Mouse (Mus musculus) liver, embryonic 14.5 days (tissue): Measurements from ENCODE around the gene Efhd2. TPM values are rescaled to one million over a fixed set of nuclear protein-coding genes. Genes with fewer than 3 reads are reported as not detected.

Source experiments
- ATAC-seq: fragments of 200-750 bp; cut with Nextera tagmentation; 2 replicates; pipeline ENCODE4 v1.8.0; 2017; ENCODE audit warnings: moderate number of reproducible peaks, mild to moderate bottlenecking, moderate library complexity; ENCODE audit not compliant: insufficient read depth
- DNase-seq, 3 experiments: peaks; one replicate each; pipeline ENCODE4 v3.0.0-alpha.2; 2012 to 2013; ENCODE audit warnings: low read depth in 3 of 3, low spot score in 3 of 3
- H3K27ac ChIP-seq: fragments of 300-500 bp; sonication (generic); 2 replicates; pipeline ENCODE4 v1.5.1; 2014; ENCODE audit warnings: moderate library complexity, mild to moderate bottlenecking, control low read depth, inconsistent platforms
- H3K27me3 ChIP-seq: fragments of 300-500 bp; sonication (generic); 2 replicates; pipeline ENCODE4 v1.6.1; 2014; ENCODE audit warnings: mild to moderate bottlenecking, low read length, moderate library complexity; ENCODE audit not compliant: control insufficient read depth, insufficient read depth
- H3K36me3 ChIP-seq: fragments of 300-500 bp; sonication (generic); replicated peaks from 2 replicates; pipeline ENCODE4 v1.6.1; 2014; ENCODE audit warnings: low read depth; ENCODE audit not compliant: control insufficient read depth, insufficient read depth
- H3K4me1 ChIP-seq, 2 experiments: fragments of 200-500 bp in 1 of 2; fragments of 300-500 bp in 1 of 2; sonication (generic) in 1 of 2; replicated peaks; 2 replicates each; pipeline ENCODE4 v1.6.1; 2012 to 2014; ENCODE audit warnings: antibody characterized with exemption in 1 of 2, inconsistent platforms in 1 of 2, low read length in 1 of 2; ENCODE audit not compliant: control insufficient read depth in 2 of 2, insufficient read depth in 2 of 2
- H3K4me2 ChIP-seq: fragments of 300-500 bp; sonication (generic); 2 replicates; pipeline ENCODE4 v1.6.1; 2014; ENCODE audit warnings: low read depth, mild to moderate bottlenecking, control low read depth, moderate library complexity
- H3K4me3 ChIP-seq, 2 experiments: fragments of 200-500 bp in 1 of 2; fragments of 300-500 bp in 1 of 2; sonication (generic) in 1 of 2; 2 replicates each; pipeline ENCODE4 v1.5.1; 2012 to 2014; ENCODE audit warnings: low read depth in 2 of 2, low read length in 2 of 2, mild to moderate bottlenecking in 2 of 2, control low read depth in 1 of 2, inconsistent platforms in 1 of 2, moderate library complexity in 1 of 2; ENCODE audit not compliant: insufficient read depth in 1 of 2
- H3K9ac ChIP-seq: fragments of 300-500 bp; sonication (generic); replicated peaks from 2 replicates; pipeline ENCODE4 v1.6.1; 2014; ENCODE audit warnings: mild to moderate bottlenecking, control low read depth, moderate library complexity
- H3K9me3 ChIP-seq: fragments of 300-500 bp; sonication (generic); 2 replicates; pipeline ENCODE4 v1.6.1; 2016; ENCODE audit warnings: low read length, mixed read lengths; ENCODE audit not compliant: control insufficient read depth
- CTCF ChIP-seq: IDR thresholded peaks from 2 replicates; pipeline ENCODE4 v1.5.1; 2016; ENCODE audit warnings: antibody characterized with exemption, low read depth, control low read depth
- EP300 ChIP-seq: IDR thresholded peaks from 2 replicates; pipeline ENCODE4 v1.6.1; 2016; ENCODE audit warnings: antibody characterized with exemption, low read depth
- WGBS: fragments of 180-500 bp; shearing (Covaris S2); extraction: QIAGEN DNeasy Blood & Tissue Kit; methylation state at CpG from one replicate; pipeline ENCODE4 v1.1.7; 2014; ENCODE audit not compliant: insufficient replicate concordance; 5-methylcytosine and 5-hydroxymethylcytosine counted together
- polyA plus RNA-seq, 2 experiments: library from polyadenylated mRNA; depleted of rRNA in 1 of 2; stranded (reverse) in 1 of 2; unstranded in 1 of 2; fragments of >200 nt; fragmentation: Nextera tagmentation in 1 of 2; extraction: Ambion mirVana in 1 of 2; gene quantifications; 2 replicates each; pipeline versions ENCODE4 v1.2.1 to v1.2.3; 2012 to 2014

Gene Efhd2
- polyA plus RNA-seq, 2 experiments, result 23.4 to 25.9 TPM

GRCm38 (mm10) chr4:141913201-141913993 is 38.7 kb upstream of the Efhd2 start:
- no peak for DNase-seq

GRCm38 (mm10) chr4:141904710-141905109 is 30.0 kb upstream of the Efhd2 start:
- H3K9ac ChIP-seq, result no peak overlapping the region
- no peak overlapping the region for H3K27ac ChIP-seq
- H3K4me1 ChIP-seq, result no peaks in the 10 kb centered on the region
- no peaks in the 10 kb centered on the region for H3K36me3 ChIP-seq
- WGBS, result 58% methylated on average over 9 of the region's 9 CpGs
- H3K4me2 ChIP-seq, result no peak overlapping the region
- DNase-seq, result no peak
- H3K27me3 ChIP-seq, result no peaks in the 10 kb centered on the region
- no peak overlapping the region for H3K4me3 ChIP-seq
- TF ChIP-seq EP300, result no peak
- TF ChIP-seq CTCF, result no peak
- H3K9me3 ChIP-seq, result no peaks in the 10 kb centered on the region
- no peak for ATAC-seq

More at GRCm38 (mm10) chr4:141913201-141913993, 38.7 kb upstream of the Efhd2 start:
- H3K4me2 ChIP-seq, result no peak overlapping the region
- ATAC-seq, result no peak
- TF ChIP-seq EP300 (no peak), CTCF (no peak)
- no peaks in the 10 kb centered on the region for H3K27me3 ChIP-seq
- H3K9ac ChIP-seq, result no peak overlapping the region
- no peaks in the 10 kb centered on the region for H3K36me3 ChIP-seq
- H3K9me3 ChIP-seq, result no peaks in the 10 kb centered on the region
- H3K4me3 ChIP-seq, result no peak overlapping the region
- H3K4me1 ChIP-seq, result 0 out of 4 replicates have a peak, but pooled peaks cover 0 to 2% of the 10 kb centered on the region in 2 experiments
- no peak overlapping the region for H3K27ac ChIP-seq
- 58% methylated on average over 13 of the region's 13 CpGs for WGBS

- Histone ChIP-seq H3K4me2 (no peak overlapping the region), H3K27ac (no peak overlapping the region)
- WGBS, result 75% methylated on average over 8 of the region's 8 CpGs
Measured at GRCm38 (mm10) chr4:141902479-141902858, 27.7 kb upstream of the Efhd2 start.

GRCm38 (mm10) chr4:141901711-141902478 is 27.2 kb upstream of the Efhd2 start:
- Histone ChIP-seq H3K4me3 (no peak overlapping the region), H3K4me2 (no peak overlapping the region), H3K27ac (no peak overlapping the region), H3K9me3 (no peaks in the 10 kb centered on the region), H3K4me1 (no peaks in the 10 kb centered on the region), H3K36me3 (no peaks in the 10 kb centered on the region), H3K9ac (no peak overlapping the region), H3K27me3 (no peaks in the 10 kb centered on the region)
- no peak for DNase-seq
- WGBS, result 64% methylated on average over 17 of the region's 17 CpGs
- TF ChIP-seq CTCF (no peak), EP300 (no peak)
- ATAC-seq, result no peak

More at GRCm38 (mm10) chr4:141902479-141902858, 27.7 kb upstream of the Efhd2 start:
- Histone ChIP-seq H3K9ac (no peak overlapping the region), H3K9me3 (no peaks in the 10 kb centered on the region), H3K4me3 (no peak overlapping the region), H3K4me1 (no peaks in the 10 kb centered on the region), H3K36me3 (no peaks in the 10 kb centered on the region), H3K27me3 (no peaks in the 10 kb centered on the region)
- ATAC-seq, result no peak
- no peak for TF ChIP-seq EP300
- TF ChIP-seq CTCF, result no peak
- DNase-seq, result no peak

- H3K4me2 ChIP-seq, result no peak overlapping the region
- ATAC-seq (no peak), DNase-seq (no peak)
- no peak overlapping the region for H3K4me3 ChIP-seq
- WGBS, result 61% methylated on average over 11 of the region's 11 CpGs
- H3K36me3 ChIP-seq, result no peaks in the 10 kb centered on the region
- H3K27me3 ChIP-seq, result no peaks in the 10 kb centered on the region; the same call in 1 of the 2 replicates
- peaks cover 0 to 4% of the 10 kb centered on the region in 2 experiments; a peak in 3 of 4 replicates for H3K4me1 ChIP-seq
- no peak overlapping the region for H3K27ac ChIP-seq
- no peak overlapping the region for H3K9ac ChIP-seq
- TF ChIP-seq CTCF, result no peak
- TF ChIP-seq EP300, result no peak
- H3K9me3 ChIP-seq, result no peaks in the 10 kb centered on the region
Measured at GRCm38 (mm10) chr4:141900421-141900820, 25.7 kb upstream of the Efhd2 start.
